Mouse (Mus musculus): Measurements from ENCODE around the gene Tmem252. TPM values are rescaled to one million over a fixed set of nuclear protein-coding genes. Genes with fewer than 3 reads are reported as not detected.
A peak's percentile ranks its signal among the peaks of the same experiment; 100 is the strongest.
"Not testable (repeated sequence)": the region's sequence is repeated elsewhere in the genome, so short reads cannot be mapped to it uniquely, and the experiment has no call there.

Gene Tmem252
- polyA plus RNA-seq, 1 experiment from 2014 or later, result 1.0 TPM

- H3K9ac ChIP-seq (ENCODE audit: low read length); H3K4me3 ChIP-seq (ENCODE audit: low read depth, low read length); DNase-seq (ENCODE audit: low spot score); H3K9me3 ChIP-seq (ENCODE audit: control insufficient read depth, low read length); H3K36me3 ChIP-seq (ENCODE audit: control insufficient read depth, insufficient read depth, low read length); H3K4me2 ChIP-seq (ENCODE audit: low read depth, severe bottlenecking); H3K27me3 ChIP-seq (ENCODE audit: control insufficient read depth, insufficient read depth, low read length); H3K4me1 ChIP-seq (ENCODE audit: control insufficient read depth, insufficient read depth, low read length); H3K27ac ChIP-seq (replicated peaks; ENCODE audit: low read depth, low read length); ATAC-seq (ENCODE audit: insufficient number of reproducible peaks, low FRiP score, low TSS enrichment, low read depth): not testable (repeated sequence)
- WGBS, result 74% methylated on average over 1 of the region's 1 CpGs
These were observed 29.4 kb downstream of the Tmem252 start for GRCm38 (mm10) chr19:24703168-24703567.

DNA sequence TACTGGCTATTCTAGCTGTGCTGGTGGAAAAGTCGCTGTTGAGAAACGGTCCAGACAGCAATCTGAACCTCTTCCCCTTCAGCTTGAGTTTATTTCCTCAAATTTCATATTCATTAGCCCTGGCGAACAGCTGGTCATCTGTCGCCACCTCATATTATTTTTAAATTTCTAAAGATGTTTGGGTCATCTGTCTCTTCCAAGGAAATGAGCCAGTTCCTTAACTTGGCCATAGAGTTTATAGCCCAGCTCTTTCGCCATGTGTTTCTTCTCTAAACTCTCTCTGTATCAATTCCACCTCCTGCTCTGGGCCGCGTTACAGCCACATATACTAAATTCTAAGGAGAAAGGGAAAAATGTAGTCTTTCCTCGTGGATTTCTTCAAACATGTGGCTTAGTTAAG, 29.9 kb downstream of the Tmem252 start:
- ATAC-seq (ENCODE audit: insufficient number of reproducible peaks, low FRiP score, low TSS enrichment, low read depth) (no peak), DNase-seq (ENCODE audit: low spot score) (no peak)
- Histone ChIP-seq H3K4me2 (ENCODE audit: low read depth, severe bottlenecking) (no peak overlapping the region), H3K36me3 (ENCODE audit: control insufficient read depth, insufficient read depth, low read length) (no peaks in the 10 kb centered on the region), H3K4me3 (ENCODE audit: low read depth, low read length) (no peak overlapping the region), H3K27me3 (ENCODE audit: control insufficient read depth, insufficient read depth, low read length) (no peaks in the 10 kb centered on the region), H3K9ac (ENCODE audit: low read length) (no peak overlapping the region), H3K27ac (replicated peaks; ENCODE audit: low read depth, low read length) (no peak overlapping the region), H3K9me3 (ENCODE audit: control insufficient read depth, low read length) (no peaks in the 10 kb centered on the region), H3K4me1 (ENCODE audit: control insufficient read depth, insufficient read depth, low read length) (no peaks in the 10 kb centered on the region)
- 55% methylated on average over 8 of the region's 8 CpGs for WGBS

- no peaks in the 10 kb centered on the region for H3K4me1 ChIP-seq (ENCODE audit: control insufficient read depth, insufficient read depth, low read length)
- no peak for ATAC-seq (ENCODE audit: insufficient number of reproducible peaks, low FRiP score, low TSS enrichment, low read depth)
- H3K9me3 ChIP-seq (ENCODE audit: control insufficient read depth, low read length), result no peaks in the 10 kb centered on the region
- H3K27ac ChIP-seq (replicated peaks; ENCODE audit: low read depth, low read length), result no peak overlapping the region
- no peak overlapping the region for H3K4me2 ChIP-seq (ENCODE audit: low read depth, severe bottlenecking)
- no peak overlapping the region for H3K4me3 ChIP-seq (ENCODE audit: low read depth, low read length)
- H3K36me3 ChIP-seq (ENCODE audit: control insufficient read depth, insufficient read depth, low read length), result no peaks in the 10 kb centered on the region
- H3K27me3 ChIP-seq (ENCODE audit: control insufficient read depth, insufficient read depth, low read length), result no peaks in the 10 kb centered on the region
- H3K9ac ChIP-seq (ENCODE audit: low read length), result no peak overlapping the region
- DNase-seq (ENCODE audit: low spot score), result no peak
- WGBS, result 69% methylated on average over 2 of the region's 2 CpGs
These were observed 30.5 kb downstream of the Tmem252 start for GRCm38 (mm10) chr19:24704326-24704725.

DNA sequence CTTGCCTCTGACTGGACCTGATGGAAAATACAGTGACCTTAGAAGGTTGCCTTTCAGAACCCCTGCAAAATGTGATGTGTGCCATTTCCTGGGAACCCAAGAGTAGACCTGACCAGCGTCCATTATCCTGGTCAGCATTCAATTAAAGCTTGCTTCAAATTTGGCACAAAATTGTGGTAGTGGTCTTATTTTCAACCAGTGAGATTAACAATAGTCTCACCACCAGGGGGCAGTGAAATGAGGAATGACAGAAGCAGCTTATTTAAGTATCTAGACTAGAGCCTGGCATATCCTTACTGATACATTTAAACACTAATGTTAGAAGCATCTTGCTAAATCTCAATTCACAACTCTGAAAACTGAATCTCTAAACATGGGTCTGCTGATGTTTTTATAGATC, 31.6 kb downstream of the Tmem252 start:
- H3K4me3 ChIP-seq (ENCODE audit: low read depth, low read length), result no peak overlapping the region
- H3K36me3 ChIP-seq (ENCODE audit: control insufficient read depth, insufficient read depth, low read length), result no peaks in the 10 kb centered on the region
- H3K27ac ChIP-seq (replicated peaks; ENCODE audit: low read depth, low read length), result no peak overlapping the region
- no peaks in the 10 kb centered on the region for H3K9me3 ChIP-seq (ENCODE audit: control insufficient read depth, low read length)
- WGBS, result 58% methylated on average over 1 of the region's 1 CpGs
- no peak overlapping the region for H3K4me2 ChIP-seq (ENCODE audit: low read depth, severe bottlenecking)
- ATAC-seq (ENCODE audit: insufficient number of reproducible peaks, low FRiP score, low TSS enrichment, low read depth) (no peak), DNase-seq (ENCODE audit: low spot score) (peak; percentile 60)
- H3K4me1 ChIP-seq (ENCODE audit: control insufficient read depth, insufficient read depth, low read length), result no peaks in the 10 kb centered on the region
- no peak overlapping the region for H3K9ac ChIP-seq (ENCODE audit: low read length)
- H3K27me3 ChIP-seq (ENCODE audit: control insufficient read depth, insufficient read depth, low read length), result no peaks in the 10 kb centered on the region

GRCm38 (mm10) chr19:24707071-24707906, 33.5 kb downstream of the Tmem252 start:
- 77% methylated on average over 7 of the region's 7 CpGs for WGBS
- H3K36me3 ChIP-seq (ENCODE audit: control insufficient read depth, insufficient read depth, low read length), result no peaks in the 10 kb centered on the region
- H3K4me1 ChIP-seq (ENCODE audit: control insufficient read depth, insufficient read depth, low read length), result no peaks in the 10 kb centered on the region
- no peak overlapping the region for H3K9ac ChIP-seq (ENCODE audit: low read length)
- H3K27ac ChIP-seq (replicated peaks; ENCODE audit: low read depth, low read length), result no peak overlapping the region
- H3K4me3 ChIP-seq (ENCODE audit: low read depth, low read length), result no peak overlapping the region
- no peak for DNase-seq (ENCODE audit: low spot score)
- no peak for ATAC-seq (ENCODE audit: insufficient number of reproducible peaks, low FRiP score, low TSS enrichment, low read depth)
- H3K27me3 ChIP-seq (ENCODE audit: control insufficient read depth, insufficient read depth, low read length), result no peaks in the 10 kb centered on the region
- H3K4me2 ChIP-seq (ENCODE audit: low read depth, severe bottlenecking), result no peak overlapping the region
- no peaks in the 10 kb centered on the region for H3K9me3 ChIP-seq (ENCODE audit: control insufficient read depth, low read length)

GRCm38 (mm10) chr19:24708032-24708431, 34.2 kb downstream of the Tmem252 start:
- DNase-seq (ENCODE audit: low spot score) (no peak), ATAC-seq (ENCODE audit: insufficient number of reproducible peaks, low FRiP score, low TSS enrichment, low read depth) (no peak)
- Histone ChIP-seq H3K9ac (ENCODE audit: low read length) (no peak overlapping the region), H3K36me3 (ENCODE audit: control insufficient read depth, insufficient read depth, low read length) (no peaks in the 10 kb centered on the region), H3K4me1 (ENCODE audit: control insufficient read depth, insufficient read depth, low read length) (no peaks in the 10 kb centered on the region), H3K27ac (replicated peaks; ENCODE audit: low read depth, low read length) (no peak overlapping the region), H3K27me3 (ENCODE audit: control insufficient read depth, insufficient read depth, low read length) (no peaks in the 10 kb centered on the region), H3K4me2 (ENCODE audit: low read depth, severe bottlenecking) (no peak overlapping the region), H3K4me3 (ENCODE audit: low read depth, low read length) (no peak overlapping the region), H3K9me3 (ENCODE audit: control insufficient read depth, low read length) (no peaks in the 10 kb centered on the region)
- WGBS, result 90% methylated on average over 7 of the region's 7 CpGs

DNA sequence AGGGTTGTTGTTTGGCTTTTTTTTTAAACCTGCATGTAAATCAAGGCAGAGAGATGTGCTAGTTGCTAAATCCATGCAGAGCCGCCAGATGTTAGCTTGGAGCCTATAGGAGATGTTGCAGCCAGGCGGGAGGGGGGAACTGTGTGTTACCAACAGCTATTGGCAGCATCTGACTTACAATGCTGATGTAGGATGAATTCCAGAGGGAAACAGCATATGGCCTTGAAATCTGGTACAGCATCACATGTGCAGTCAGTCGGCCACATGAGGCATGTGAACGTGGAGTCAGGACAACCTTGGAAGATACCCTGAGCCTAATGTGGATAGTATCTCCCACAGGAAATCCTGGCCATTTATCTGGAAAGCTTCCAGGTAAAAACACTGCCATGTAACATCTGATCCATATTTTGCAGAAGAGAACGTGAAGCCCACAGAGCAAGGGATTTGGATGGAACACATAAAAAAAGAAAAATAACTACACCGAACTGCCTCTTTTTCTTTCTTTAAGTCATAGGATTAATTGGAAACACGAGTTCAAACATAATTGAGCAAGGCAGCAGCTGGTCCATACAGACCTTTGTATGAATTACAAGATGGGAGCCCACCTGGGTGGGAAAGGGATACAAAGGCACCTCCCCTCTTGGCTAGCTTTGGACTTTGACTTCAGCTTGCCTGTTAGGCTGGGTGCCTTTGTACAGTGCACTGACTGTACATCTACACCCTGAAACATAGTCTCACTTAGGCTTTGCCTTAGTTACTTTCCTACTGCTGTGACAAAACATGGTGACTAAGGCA, 42.7 kb downstream of the Tmem252 start:
- H3K36me3 ChIP-seq (ENCODE audit: control insufficient read depth, insufficient read depth, low read length), result no peaks in the 10 kb centered on the region
- no peak overlapping the region for H3K4me2 ChIP-seq (ENCODE audit: low read depth, severe bottlenecking)
- no peak overlapping the region for H3K4me3 ChIP-seq (ENCODE audit: low read depth, low read length)
- ATAC-seq (ENCODE audit: insufficient number of reproducible peaks, low FRiP score, low TSS enrichment, low read depth) (no peak), DNase-seq (ENCODE audit: low spot score) (no peak)
- H3K27ac ChIP-seq (replicated peaks; ENCODE audit: low read depth, low read length), result no peak overlapping the region
- H3K9me3 ChIP-seq (ENCODE audit: control insufficient read depth, low read length), result no peaks in the 10 kb centered on the region
- no peaks in the 10 kb centered on the region for H3K27me3 ChIP-seq (ENCODE audit: control insufficient read depth, insufficient read depth, low read length)
- 80% methylated on average over 7 of the region's 7 CpGs for WGBS
- no peak overlapping the region for H3K9ac ChIP-seq (ENCODE audit: low read length)
- H3K4me1 ChIP-seq (ENCODE audit: control insufficient read depth, insufficient read depth, low read length), result no peaks in the 10 kb centered on the region

DNA sequence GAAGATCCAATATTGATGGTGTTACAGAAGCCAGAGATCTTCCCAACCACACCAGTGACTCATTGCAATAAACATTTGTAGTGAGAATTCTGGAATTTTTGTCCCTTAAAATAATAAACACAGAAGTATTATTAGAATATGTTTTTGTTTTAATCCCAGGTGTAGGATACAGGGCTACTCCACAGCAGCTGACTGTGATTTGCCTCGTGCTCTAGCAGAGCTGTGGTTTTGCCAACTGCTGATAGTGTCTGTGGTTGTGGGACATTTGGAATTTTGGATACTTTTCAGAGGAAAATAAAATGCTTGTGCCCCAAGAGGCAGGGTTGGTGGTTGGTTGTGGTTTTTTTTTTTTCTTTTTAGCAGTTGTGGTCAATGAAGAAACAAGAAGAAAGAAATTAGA, 44.2 kb downstream of the Tmem252 start:
- H3K4me1 ChIP-seq (ENCODE audit: control insufficient read depth, insufficient read depth, low read length), result no peaks in the 10 kb centered on the region
- ATAC-seq (ENCODE audit: insufficient number of reproducible peaks, low FRiP score, low TSS enrichment, low read depth) (no peak), DNase-seq (ENCODE audit: low spot score) (no peak)
- H3K36me3 ChIP-seq (ENCODE audit: control insufficient read depth, insufficient read depth, low read length), result no peaks in the 10 kb centered on the region
- H3K27me3 ChIP-seq (ENCODE audit: control insufficient read depth, insufficient read depth, low read length), result no peaks in the 10 kb centered on the region
- no peak overlapping the region for H3K4me2 ChIP-seq (ENCODE audit: low read depth, severe bottlenecking)
- no peak overlapping the region for H3K9ac ChIP-seq (ENCODE audit: low read length)
- 91% methylated on average over 1 of the region's 1 CpGs for WGBS
- no peak overlapping the region for H3K27ac ChIP-seq (replicated peaks; ENCODE audit: low read depth, low read length)
- H3K9me3 ChIP-seq (ENCODE audit: control insufficient read depth, low read length), result no peaks in the 10 kb centered on the region
- H3K4me3 ChIP-seq (ENCODE audit: low read depth, low read length), result no peak overlapping the region
